Comparison of ENCODE assay signal across 8 mouse cellular contexts in the genomic region with DNA sequence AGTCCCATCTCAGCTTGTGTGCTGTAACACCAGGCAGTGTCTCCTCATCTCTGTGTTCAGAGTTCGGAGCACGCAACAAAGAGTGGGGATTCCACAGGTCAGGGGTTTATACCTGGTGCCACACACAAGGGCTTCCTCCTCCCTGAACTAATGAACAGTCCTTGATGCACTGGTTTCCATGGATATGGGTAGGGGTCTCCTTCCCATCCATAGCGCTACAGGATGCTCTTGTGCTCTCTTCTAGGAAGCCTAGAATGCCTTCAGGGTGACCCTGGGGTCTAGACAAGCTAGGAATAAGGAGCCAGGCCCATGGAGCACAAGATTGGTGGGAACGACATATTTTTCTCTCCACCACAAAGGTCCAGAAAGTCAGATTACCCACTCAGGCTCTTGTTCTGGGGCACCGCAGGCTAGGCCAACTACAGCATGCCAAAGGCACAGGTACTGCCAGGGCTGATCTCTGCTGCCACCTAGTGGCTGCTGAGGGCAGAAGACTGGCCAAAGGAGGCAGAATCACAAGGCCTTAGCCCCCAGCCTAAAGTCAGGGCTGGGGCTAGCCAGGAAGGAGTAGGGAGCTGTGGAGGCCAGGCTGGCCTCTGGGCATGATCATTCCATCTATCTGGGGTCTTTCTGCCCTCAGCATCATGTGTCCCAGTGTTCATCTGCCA. TPM values are rescaled to one million over a fixed set of nuclear protein-coding genes. Genes with fewer than 3 reads are reported as not detected.
DNase-seq lines count a peak whose midpoint lies in the region; ATAC-seq and TF ChIP-seq lines count a peak whose summit lies in the region.

No protein-coding gene starts in this region.

- H3K36me3 ChIP-seq in ES-E14 (ENCODE audit: control insufficient read depth, insufficient read depth, low read length, poor library complexity, severe bottlenecking) = no peaks in the 10 kb centered on the region

- intact Hi-C loops in heart, postnatal 10 days (cut with DNase I) = loop anchor here (1.0 to 5.0 kb wide), 3 partner anchors 47 to 195 kb away; no protein-coding TSS in a partner anchor

- DNase-seq in ES-E14 (ENCODE audit: low read depth, low spot score) = peak; percentile 61
- peak; percentile 36 for DNase-seq in brain, embryonic 18.5 days (ENCODE audit: low read depth, low spot score)
- DNase-seq in heart, postnatal 10 days = peak; percentile 72 to 86
- DNase-seq in layer of hippocampus, adult 9-11 months = peak; percentile 45
- DNase-seq in lung, postnatal 36 days = peak; percentile 80
- DNase-seq in right cerebral cortex, adult 18-20 months = peak; percentile 60
- peak; percentile 71 for DNase-seq in urinary bladder, postnatal 14 days (ENCODE audit: low spot score)

- H3K27ac ChIP-seq in ES-E14 (ENCODE audit: insufficient read depth, low read depth, low read length, poor library complexity, severe bottlenecking) = no peak overlapping the region

- in situ Hi-C loops in ES-E14 (cut with MboI; ENCODE audit: low sequenced_read_pairs in 2 of 2, unreplicated experiment in 2 of 2) = loop anchor here in 1 of 2 experiments (25.0 kb wide), 1 partner anchor 202 kb away; a partner anchor contains a TSS

- H3K4me1 ChIP-seq in ES-E14 (ENCODE audit: control insufficient read depth in 2 of 2, insufficient read depth in 2 of 2, low read length in 2 of 2, poor library complexity in 1 of 2) = no peaks in the 10 kb centered on the region

- peak; percentile 80 for ATAC-seq in erythroid progenitor cell, adult 5-6 weeks (replicated peaks; ENCODE audit: low FRiP score, poor library complexity, severe bottlenecking)

- H3K9me3 ChIP-seq in ES-E14 (ENCODE audit: control insufficient read depth, insufficient read depth, low read depth, low read length) = no peaks in the 10 kb centered on the region

- no peak overlapping the region for H3K9ac ChIP-seq in ES-E14 (ENCODE audit: insufficient read depth, low read depth, low read length, poor library complexity, severe bottlenecking)

- no peak overlapping the region for H3K4me3 ChIP-seq in ES-E14 (ENCODE audit: insufficient read depth in 1 of 2, low read depth in 1 of 2, low read length in 2 of 2, poor library complexity in 1 of 2, severe bottlenecking in 1 of 2)

TF ChIP-seq in ES-E14, 5 proteins besides CTCF, POLR2A, EP300 and RAD21:
- no peak for TF ChIP-seq ZNF384 (IDR thresholded peaks at IDR 0.05; ENCODE audit: low read depth, low read length)
- TF ChIP-seq ZC3H11A (IDR thresholded peaks at IDR 0.05; ENCODE audit: borderline replicate concordance, low read depth, low read length) = peak; percentile 83; the same call in 1 of the 2 replicates
- no peak for TF ChIP-seq CHD2 (IDR thresholded peaks at IDR 0.05; ENCODE audit: low read depth, low read length)

RNA-seq across cellular contexts. Expression of a gene that starts 40.1 kb away (rescaled TPM):
- 21.4 and 22.4 TPM in 2 replicates for total RNA-seq in ES-E14 (2012; rRNA removed)
- total RNA-seq in erythroid progenitor cell, adult 5-6 weeks (2015; ENCODE audit: low replicate concordance) = 8.0 and 9.7 TPM in 2 replicates
- 3.0 and 29.2 TPM in 2 replicates for total RNA-seq in erythroid progenitor cell, adult 5-6 weeks (2017; ENCODE audit: low replicate concordance)
- 10 to 100 TPM; 33.5 to 34.1 TPM for total RNA-seq in heart, postnatal 10 days (2021)

RNA-seq across cellular contexts. Expression of a gene that starts 40.4 kb away (rescaled TPM):
- 0.13 TPM in 1 of 2 replicates, not detected in the other for total RNA-seq in ES-E14 (2012; rRNA removed)
- not detected in 2 replicates for total RNA-seq in erythroid progenitor cell, adult 5-6 weeks (2015; ENCODE audit: low replicate concordance)
- total RNA-seq in erythroid progenitor cell, adult 5-6 weeks (2017; ENCODE audit: low replicate concordance) = 0.77 TPM in 1 of 2 replicates, not detected in the other
- 1 to 10 TPM; 1.2 TPM for total RNA-seq in heart, postnatal 10 days (2021)
